Mouse (Mus musculus): Measurements from ENCODE around the gene Atp8b2. TPM values are rescaled to one million over a fixed set of nuclear protein-coding genes. Genes with fewer than 3 reads are reported as not detected.

The Atp8b2 gene
- polyA plus RNA-seq, 1 experiment from 2014 or later: 14.7 TPM

DNA sequence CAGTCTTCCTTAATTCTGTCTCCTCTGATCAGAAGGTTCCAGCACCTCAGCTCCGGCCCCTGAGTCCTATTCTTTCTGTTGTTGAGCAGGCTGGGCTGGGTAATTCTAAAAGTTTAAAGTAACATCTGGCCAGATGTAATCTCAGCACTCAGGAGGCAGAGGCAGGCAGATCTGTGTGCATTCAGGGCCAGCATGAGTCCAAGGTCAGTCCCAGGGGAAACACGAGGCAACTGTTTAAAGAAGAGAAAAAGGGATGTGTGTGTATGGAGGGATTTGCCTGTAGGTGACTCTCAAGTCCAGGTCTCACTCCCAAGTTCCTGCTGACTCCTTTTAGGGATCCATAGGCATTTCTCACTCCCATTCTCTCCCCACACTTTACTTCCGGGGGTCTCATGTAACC is 55.5 kb downstream of the Atp8b2 start:
- no peaks in the 10 kb centered on the region for H3K9me3 ChIP-seq (ENCODE audit: control insufficient read depth, low read length)
- H3K36me3 ChIP-seq (ENCODE audit: control insufficient read depth, insufficient read depth, low read length): no peaks in the 10 kb centered on the region
- H3K4me1 ChIP-seq (ENCODE audit: control insufficient read depth, insufficient read depth, low read length): 0 out of 2 replicates have a peak, but pooled peaks cover 2% of the 10 kb centered on the region
- H3K27me3 ChIP-seq (ENCODE audit: control insufficient read depth, insufficient read depth, low read length): peaks cover 18% of the 10 kb centered on the region
- H3K27ac ChIP-seq (replicated peaks; ENCODE audit: low read depth, low read length): no peak overlapping the region
- H3K4me2 ChIP-seq (ENCODE audit: low read length): no peak overlapping the region
- no peak overlapping the region for H3K4me3 ChIP-seq (replicated peaks; ENCODE audit: low read depth, low read length)
- no peak for ATAC-seq (ENCODE audit: low FRiP score, low TSS enrichment)
- H3K9ac ChIP-seq (replicated peaks; ENCODE audit: low read length): no peak overlapping the region
- no peak for DNase-seq
- 82% methylated on average over 3 of the region's 3 CpGs for WGBS

DNA sequence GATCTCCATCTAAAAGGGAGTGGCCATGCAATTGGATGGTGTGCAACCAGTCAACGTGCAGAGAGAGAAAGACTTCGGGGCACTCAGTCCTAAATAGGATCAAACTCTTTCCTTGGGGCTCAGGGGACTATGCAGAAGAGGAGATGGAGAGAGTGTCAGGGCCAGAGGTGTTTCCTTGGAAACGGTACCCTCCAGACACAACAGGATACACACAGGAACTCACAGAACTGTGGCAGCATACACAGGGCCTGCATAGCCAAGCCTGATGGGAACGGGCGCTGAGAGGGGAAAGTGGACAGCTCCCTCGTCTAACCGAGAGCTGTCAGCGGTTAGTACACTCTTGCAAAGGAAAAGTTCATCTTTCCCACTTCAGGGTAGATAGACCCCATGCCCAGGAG is 63.8 kb downstream of the Atp8b2 start:
- Histone ChIP-seq H3K4me1 (ENCODE audit: control insufficient read depth, insufficient read depth, low read length) (no peaks in the 10 kb centered on the region), H3K4me2 (ENCODE audit: low read length) (no peak overlapping the region), H3K36me3 (ENCODE audit: control insufficient read depth, insufficient read depth, low read length) (no peaks in the 10 kb centered on the region), H3K9me3 (ENCODE audit: control insufficient read depth, low read length) (no peaks in the 10 kb centered on the region), H3K27ac (replicated peaks; ENCODE audit: low read depth, low read length) (no peak overlapping the region), H3K4me3 (replicated peaks; ENCODE audit: low read depth, low read length) (no peak overlapping the region), H3K27me3 (ENCODE audit: control insufficient read depth, insufficient read depth, low read length) (no peaks in the 10 kb centered on the region), H3K9ac (replicated peaks; ENCODE audit: low read length) (no peak overlapping the region)
- no peak for DNase-seq
- ATAC-seq (ENCODE audit: low FRiP score, low TSS enrichment): no peak
- WGBS: 69% methylated on average over 8 of the region's 8 CpGs

- Histone ChIP-seq H3K27ac (replicated peaks; ENCODE audit: low read depth, low read length) (no peak overlapping the region), H3K4me2 (ENCODE audit: low read length) (no peak overlapping the region), H3K36me3 (ENCODE audit: control insufficient read depth, insufficient read depth, low read length) (no peaks in the 10 kb centered on the region), H3K9ac (replicated peaks; ENCODE audit: low read length) (no peak overlapping the region), H3K27me3 (ENCODE audit: control insufficient read depth, insufficient read depth, low read length) (no peaks in the 10 kb centered on the region), H3K4me3 (replicated peaks; ENCODE audit: low read depth, low read length) (no peak overlapping the region), H3K4me1 (ENCODE audit: control insufficient read depth, insufficient read depth, low read length) (no peaks in the 10 kb centered on the region), H3K9me3 (ENCODE audit: control insufficient read depth, low read length) (no peaks in the 10 kb centered on the region)
- no peak for ATAC-seq (ENCODE audit: low FRiP score, low TSS enrichment)
- WGBS: 74% methylated on average over 5 of the region's 5 CpGs
- no peak for DNase-seq
These were observed 64.3 kb downstream of the Atp8b2 start for GRCm38 (mm10) chr3:89898870-89899510.

- Histone ChIP-seq H3K9me3 (ENCODE audit: control insufficient read depth, low read length) (no peaks in the 10 kb centered on the region), H3K9ac (replicated peaks; ENCODE audit: low read length) (no peak overlapping the region), H3K4me1 (ENCODE audit: control insufficient read depth, insufficient read depth, low read length) (no peaks in the 10 kb centered on the region), H3K27me3 (ENCODE audit: control insufficient read depth, insufficient read depth, low read length) (no peaks in the 10 kb centered on the region), H3K27ac (replicated peaks; ENCODE audit: low read depth, low read length) (no peak overlapping the region), H3K4me3 (replicated peaks; ENCODE audit: low read depth, low read length) (no peak overlapping the region), H3K36me3 (ENCODE audit: control insufficient read depth, insufficient read depth, low read length) (no peaks in the 10 kb centered on the region), H3K4me2 (ENCODE audit: low read length) (no peak overlapping the region)
- 82% methylated on average over 10 of the region's 10 CpGs for WGBS
- no peak for DNase-seq
- ATAC-seq (ENCODE audit: low FRiP score, low TSS enrichment): no peak
These were observed 65.3 kb downstream of the Atp8b2 start for GRCm38 (mm10) chr3:89898011-89898410.

- Histone ChIP-seq H3K9me3 (ENCODE audit: control insufficient read depth, low read length) (no peaks in the 10 kb centered on the region), H3K36me3 (ENCODE audit: control insufficient read depth, insufficient read depth, low read length) (no peaks in the 10 kb centered on the region), H3K4me1 (ENCODE audit: control insufficient read depth, insufficient read depth, low read length) (no peaks in the 10 kb centered on the region), H3K27ac (replicated peaks; ENCODE audit: low read depth, low read length) (no peak overlapping the region), H3K9ac (replicated peaks; ENCODE audit: low read length) (no peak overlapping the region), H3K4me2 (ENCODE audit: low read length) (no peak overlapping the region), H3K27me3 (ENCODE audit: control insufficient read depth, insufficient read depth, low read length) (no peaks in the 10 kb centered on the region), H3K4me3 (replicated peaks; ENCODE audit: low read depth, low read length) (no peak overlapping the region)
- DNase-seq (no peak), ATAC-seq (ENCODE audit: low FRiP score, low TSS enrichment) (no peak)
- WGBS: 60% methylated on average over 8 of the region's 8 CpGs
These were observed 66.0 kb downstream of the Atp8b2 start for GRCm38 (mm10) chr3:89897204-89897796.

DNA sequence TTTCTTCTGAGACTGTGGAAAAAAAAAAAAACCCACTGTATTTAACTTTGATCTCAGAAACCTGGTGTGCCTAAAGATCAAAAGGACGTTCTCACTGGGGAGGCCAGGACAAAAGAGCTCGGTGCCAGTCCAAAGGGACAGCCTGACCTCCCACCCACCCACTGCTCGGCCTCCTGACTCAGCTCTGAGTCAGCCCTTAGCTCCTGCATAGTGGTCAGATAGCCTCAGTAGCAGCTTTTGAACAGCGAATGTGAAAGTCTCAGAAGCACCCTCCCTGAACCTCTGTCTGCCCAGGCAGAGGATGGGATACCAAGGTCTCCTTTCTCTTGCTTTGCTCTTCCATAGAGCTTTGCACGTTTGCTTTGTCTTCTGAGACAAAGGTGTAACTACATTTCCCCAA is 66.7 kb downstream of the Atp8b2 start:
- Histone ChIP-seq H3K27me3 (ENCODE audit: control insufficient read depth, insufficient read depth, low read length) (no peaks in the 10 kb centered on the region), H3K4me3 (replicated peaks; ENCODE audit: low read depth, low read length) (no peak overlapping the region), H3K9me3 (ENCODE audit: control insufficient read depth, low read length) (no peaks in the 10 kb centered on the region), H3K27ac (replicated peaks; ENCODE audit: low read depth, low read length) (no peak overlapping the region), H3K4me2 (ENCODE audit: low read length) (no peak overlapping the region), H3K36me3 (ENCODE audit: control insufficient read depth, insufficient read depth, low read length) (no peaks in the 10 kb centered on the region), H3K9ac (replicated peaks; ENCODE audit: low read length) (no peak overlapping the region), H3K4me1 (ENCODE audit: control insufficient read depth, insufficient read depth, low read length) (no peaks in the 10 kb centered on the region)
- ATAC-seq (ENCODE audit: low FRiP score, low TSS enrichment) (no peak), DNase-seq (no peak)
- WGBS: 18% methylated on average over 5 of the region's 5 CpGs

DNA sequence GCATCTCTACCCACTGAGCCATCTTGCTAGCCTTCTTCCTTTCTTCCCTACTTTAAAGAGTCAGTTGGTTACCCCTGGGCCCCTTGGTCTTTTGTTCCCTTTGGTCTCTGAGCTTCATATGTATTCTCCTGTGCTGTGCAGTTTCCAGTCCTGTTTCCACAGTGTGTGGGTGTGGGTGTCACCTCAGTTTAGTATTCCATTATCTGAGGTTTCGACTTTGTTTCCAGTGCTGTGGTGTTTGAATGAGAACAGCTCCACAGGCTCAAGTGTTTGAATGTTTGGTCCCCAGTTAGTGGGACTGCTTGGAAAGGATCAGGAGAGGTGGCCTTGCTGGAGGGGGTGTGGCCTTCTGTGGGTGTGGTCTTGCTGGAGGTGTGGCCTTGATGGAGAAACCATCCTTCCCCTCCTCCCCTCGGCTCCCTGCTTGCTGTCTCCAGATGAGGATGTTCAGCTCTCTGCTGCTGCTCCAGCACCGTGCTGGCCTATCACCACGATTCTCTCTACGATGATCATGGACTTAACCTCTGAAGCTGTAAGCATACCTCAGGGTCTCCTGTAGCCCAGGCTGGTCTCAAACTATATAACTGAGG is 70.7 kb downstream of the Atp8b2 start:
- Histone ChIP-seq H3K9ac (replicated peaks; ENCODE audit: low read length) (no peak overlapping the region), H3K4me1 (ENCODE audit: control insufficient read depth, insufficient read depth, low read length) (no peaks in the 10 kb centered on the region), H3K27me3 (ENCODE audit: control insufficient read depth, insufficient read depth, low read length) (no peaks in the 10 kb centered on the region), H3K36me3 (ENCODE audit: control insufficient read depth, insufficient read depth, low read length) (no peaks in the 10 kb centered on the region), H3K4me3 (replicated peaks; ENCODE audit: low read depth, low read length) (no peak overlapping the region), H3K9me3 (ENCODE audit: control insufficient read depth, low read length) (no peaks in the 10 kb centered on the region), H3K27ac (replicated peaks; ENCODE audit: low read depth, low read length) (no peak overlapping the region), H3K4me2 (ENCODE audit: low read length) (no peak overlapping the region)
- DNase-seq (no peak), ATAC-seq (ENCODE audit: low FRiP score, low TSS enrichment) (no peak)
- 88% methylated on average over 5 of the region's 5 CpGs for WGBS

DNA sequence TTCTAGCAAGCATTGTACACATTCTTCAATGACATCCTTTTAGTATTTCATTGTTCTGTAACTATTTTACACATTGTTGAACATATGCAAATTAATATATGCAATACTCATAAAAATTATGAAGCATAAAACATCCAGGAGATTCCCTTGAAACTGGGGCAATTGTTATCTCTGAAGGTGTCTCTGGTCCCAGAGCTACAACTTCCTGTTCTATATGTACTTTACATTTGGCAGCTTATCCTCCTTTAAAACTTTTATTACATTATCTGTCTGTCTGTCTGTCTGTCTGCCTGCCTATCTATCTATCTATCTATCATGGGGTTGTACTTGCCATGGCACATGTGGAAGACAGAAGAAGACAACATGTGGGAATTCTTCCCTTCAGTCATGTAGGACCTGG is 71.6 kb downstream of the Atp8b2 start:
- DNase-seq (no peak), ATAC-seq (ENCODE audit: low FRiP score, low TSS enrichment) (no peak)
- Histone ChIP-seq H3K4me2 (ENCODE audit: low read length) (no peak overlapping the region), H3K4me1 (ENCODE audit: control insufficient read depth, insufficient read depth, low read length) (no peaks in the 10 kb centered on the region), H3K9ac (replicated peaks; ENCODE audit: low read length) (no peak overlapping the region), H3K27me3 (ENCODE audit: control insufficient read depth, insufficient read depth, low read length) (no peaks in the 10 kb centered on the region), H3K4me3 (replicated peaks; ENCODE audit: low read depth, low read length) (no peak overlapping the region), H3K36me3 (ENCODE audit: control insufficient read depth, insufficient read depth, low read length) (no peaks in the 10 kb centered on the region), H3K9me3 (ENCODE audit: control insufficient read depth, low read length) (no peaks in the 10 kb centered on the region), H3K27ac (replicated peaks; ENCODE audit: low read depth, low read length) (no peak overlapping the region)

- no peaks in the 10 kb centered on the region for H3K4me1 ChIP-seq (ENCODE audit: control insufficient read depth, insufficient read depth, low read length)
- DNase-seq (no peak), ATAC-seq (ENCODE audit: low FRiP score, low TSS enrichment) (no peak)
- H3K4me2 ChIP-seq (ENCODE audit: low read length): no peak overlapping the region
- H3K27ac ChIP-seq (replicated peaks; ENCODE audit: low read depth, low read length): no peak overlapping the region
- no peak overlapping the region for H3K4me3 ChIP-seq (replicated peaks; ENCODE audit: low read depth, low read length)
- no peaks in the 10 kb centered on the region for H3K36me3 ChIP-seq (ENCODE audit: control insufficient read depth, insufficient read depth, low read length)
- no peaks in the 10 kb centered on the region for H3K9me3 ChIP-seq (ENCODE audit: control insufficient read depth, low read length)
- WGBS: 82% methylated on average over 8 of the region's 8 CpGs
- no peaks in the 10 kb centered on the region for H3K27me3 ChIP-seq (ENCODE audit: control insufficient read depth, insufficient read depth, low read length)
- no peak overlapping the region for H3K9ac ChIP-seq (replicated peaks; ENCODE audit: low read length)
These were observed 73.4 kb downstream of the Atp8b2 start for GRCm38 (mm10) chr3:89889841-89890430.
